Mouse (Mus musculus) testis, adult 2 months (tissue): Measurements from ENCODE around the gene Htatip2. TPM values are rescaled to one million over a fixed set of nuclear protein-coding genes. Genes with fewer than 3 reads are reported as not detected.

ENCODE experiments used
- H3K27ac ChIP-seq: fragments of 200-500 bp; 2 replicates; pipeline ENCODE4 v1.5.1; 2012; ENCODE audit warnings: low read depth, low read length; ENCODE audit not compliant: control insufficient read depth, insufficient read depth
- H3K27me3 ChIP-seq: fragments of 200-500 bp; 2 replicates; pipeline ENCODE4 v1.6.1; 2012; ENCODE audit warnings: mild to moderate bottlenecking, low read length, moderate library complexity; ENCODE audit not compliant: control insufficient read depth, insufficient read depth
- H3K36me3 ChIP-seq: fragments of 200-500 bp; 2 replicates; pipeline ENCODE4 v1.6.1; 2012; ENCODE audit warnings: mild to moderate bottlenecking, low read length; ENCODE audit not compliant: control insufficient read depth, insufficient read depth
- H3K4me1 ChIP-seq: fragments of 200-500 bp; 2 replicates; pipeline ENCODE4 v1.6.1; 2012; ENCODE audit warnings: low read length; ENCODE audit not compliant: control insufficient read depth, insufficient read depth
- H3K4me3 ChIP-seq: fragments of 200-500 bp; 2 replicates; pipeline ENCODE4 v1.5.1; 2012; ENCODE audit warnings: low read depth, mild to moderate bottlenecking, low read length, moderate library complexity, mixed read lengths; ENCODE audit not compliant: control insufficient read depth
- CTCF ChIP-seq: fragments of 200-500 bp; IDR thresholded peaks from 2 replicates; pipeline ENCODE4 v1.5.1; 2012; ENCODE audit warnings: low read depth, mild to moderate bottlenecking, inconsistent platforms, low read length, moderate library complexity; ENCODE audit not compliant: control insufficient read depth, insufficient read depth, insufficient replicate concordance
- POLR2A ChIP-seq: fragments of 200-500 bp; IDR thresholded peaks from 2 replicates; pipeline ENCODE4 v1.6.1; 2012; ENCODE audit warnings: low read depth, mild to moderate bottlenecking, inconsistent platforms, low read length, moderate library complexity; ENCODE audit not compliant: control insufficient read depth
- polyA plus RNA-seq: library from polyadenylated mRNA; depleted of rRNA; stranded (reverse); fragments of >200 nt; gene quantifications from 2 replicates; pipeline ENCODE4 v1.2.3, GENCODE M21; 2012

Htatip2 gene
- polyA plus RNA-seq, 1 experiment, result 29.0 TPM

GRCm38 (mm10) chr7:49794304-49794703 lies 35.4 kb downstream of the Htatip2 start:
- TF ChIP-seq POLR2A, result no peak
- Histone ChIP-seq H3K4me3 (no peak overlapping the region), H3K4me1 (no peaks in the 10 kb centered on the region), H3K27me3 (no peaks in the 10 kb centered on the region), H3K27ac (no peak overlapping the region), H3K36me3 (no peaks in the 10 kb centered on the region)

DNA sequence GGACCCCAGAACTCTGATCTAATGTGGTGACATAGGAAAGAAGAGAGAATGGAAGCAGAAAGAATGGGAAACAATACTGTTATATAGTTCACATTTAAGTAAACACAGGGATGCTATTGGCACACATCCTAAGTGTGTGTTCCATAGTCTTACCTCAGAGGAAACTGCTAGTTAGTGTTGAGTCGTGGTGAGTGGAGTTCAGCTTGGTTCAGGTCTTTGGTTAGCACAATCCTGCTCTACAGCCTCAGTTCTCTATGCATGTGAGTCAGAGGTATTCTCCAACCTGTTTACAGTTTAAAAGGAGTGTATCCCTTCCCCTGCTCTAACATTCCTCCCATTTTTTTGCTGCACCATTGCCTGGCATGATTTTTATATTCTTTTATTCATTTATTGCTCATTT lies 38.3 kb downstream of the Htatip2 start:
- TF ChIP-seq POLR2A, result no peak
- no peak for TF ChIP-seq CTCF
- Histone ChIP-seq H3K36me3 (no peaks in the 10 kb centered on the region), H3K4me3 (no peak overlapping the region)

DNA sequence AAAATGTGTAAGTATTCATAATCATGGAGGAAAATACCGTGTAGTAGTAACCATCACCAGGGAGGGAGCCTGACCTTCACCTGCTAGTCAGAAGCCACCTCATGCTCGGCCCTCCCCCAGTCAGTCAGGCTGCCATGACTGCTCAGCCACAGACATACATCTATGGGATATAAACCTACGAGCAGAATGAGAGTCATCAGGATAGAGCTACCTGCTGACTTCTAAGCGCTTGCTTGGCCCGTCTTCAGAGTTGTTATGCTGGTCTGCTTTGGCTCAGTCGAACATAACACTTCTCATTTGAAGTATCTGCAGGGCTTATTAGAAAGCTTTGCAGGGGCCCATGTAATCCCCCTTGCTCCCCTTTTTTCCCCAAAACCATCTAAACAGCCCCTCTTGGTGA lies 44.6 kb downstream of the Htatip2 start:
- Histone ChIP-seq H3K4me3 (no peak overlapping the region), H3K36me3 (no peaks in the 10 kb centered on the region), H3K27ac (no peak overlapping the region), H3K4me1 (no peaks in the 10 kb centered on the region), H3K27me3 (no peaks in the 10 kb centered on the region)
- TF ChIP-seq POLR2A, result no peak
- no peak for TF ChIP-seq CTCF

More for the DNA sequence above, 38.3 kb downstream of the Htatip2 start:
- Histone ChIP-seq H3K4me1 (no peaks in the 10 kb centered on the region), H3K27ac (no peak overlapping the region), H3K27me3 (no peaks in the 10 kb centered on the region)

- no peaks in the 10 kb centered on the region for H3K4me1 ChIP-seq
- H3K36me3 ChIP-seq, result no peaks in the 10 kb centered on the region
- H3K4me3 ChIP-seq, result no peak overlapping the region
Measured at GRCm38 (mm10) chr7:49804638-49805165, 45.8 kb downstream of the Htatip2 start.

DNA sequence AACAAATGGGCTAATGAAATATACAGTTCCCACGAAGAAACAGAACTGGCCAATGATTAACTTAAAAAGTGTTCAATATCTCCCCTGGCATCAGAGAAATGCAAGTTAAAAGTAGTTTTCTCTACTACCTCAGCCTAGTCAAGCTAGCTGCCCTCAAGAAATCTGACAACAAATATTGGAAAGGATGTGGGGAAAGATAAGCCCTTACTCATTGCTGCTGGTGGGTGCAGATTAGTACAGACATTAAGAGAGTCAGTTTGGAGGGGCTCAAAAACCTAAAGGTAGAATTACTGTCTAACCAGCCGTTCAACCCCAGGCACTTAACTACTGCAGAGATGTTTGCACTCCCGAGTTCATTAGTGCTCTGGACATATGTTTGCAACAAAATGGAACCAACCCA lies 46.7 kb downstream of the Htatip2 start:
- Histone ChIP-seq H3K27me3 (no peaks in the 10 kb centered on the region), H3K36me3 (no peaks in the 10 kb centered on the region), H3K27ac (no peak overlapping the region), H3K4me1 (no peaks in the 10 kb centered on the region), H3K4me3 (no peak overlapping the region)
- TF ChIP-seq POLR2A, result no peak
- TF ChIP-seq CTCF, result no peak

More at GRCm38 (mm10) chr7:49804638-49805165, 45.8 kb downstream of the Htatip2 start:
- TF ChIP-seq POLR2A (no peak), CTCF (no peak)
- no peak overlapping the region for H3K27ac ChIP-seq
- H3K27me3 ChIP-seq, result no peaks in the 10 kb centered on the region

GRCm38 (mm10) chr7:49807093-49807682 lies 48.3 kb downstream of the Htatip2 start:
- Histone ChIP-seq H3K4me1 (no peaks in the 10 kb centered on the region), H3K27ac (no peak overlapping the region), H3K27me3 (no peaks in the 10 kb centered on the region), H3K4me3 (no peak overlapping the region), H3K36me3 (no peaks in the 10 kb centered on the region)
- TF ChIP-seq CTCF (no peak), POLR2A (no peak)

DNA sequence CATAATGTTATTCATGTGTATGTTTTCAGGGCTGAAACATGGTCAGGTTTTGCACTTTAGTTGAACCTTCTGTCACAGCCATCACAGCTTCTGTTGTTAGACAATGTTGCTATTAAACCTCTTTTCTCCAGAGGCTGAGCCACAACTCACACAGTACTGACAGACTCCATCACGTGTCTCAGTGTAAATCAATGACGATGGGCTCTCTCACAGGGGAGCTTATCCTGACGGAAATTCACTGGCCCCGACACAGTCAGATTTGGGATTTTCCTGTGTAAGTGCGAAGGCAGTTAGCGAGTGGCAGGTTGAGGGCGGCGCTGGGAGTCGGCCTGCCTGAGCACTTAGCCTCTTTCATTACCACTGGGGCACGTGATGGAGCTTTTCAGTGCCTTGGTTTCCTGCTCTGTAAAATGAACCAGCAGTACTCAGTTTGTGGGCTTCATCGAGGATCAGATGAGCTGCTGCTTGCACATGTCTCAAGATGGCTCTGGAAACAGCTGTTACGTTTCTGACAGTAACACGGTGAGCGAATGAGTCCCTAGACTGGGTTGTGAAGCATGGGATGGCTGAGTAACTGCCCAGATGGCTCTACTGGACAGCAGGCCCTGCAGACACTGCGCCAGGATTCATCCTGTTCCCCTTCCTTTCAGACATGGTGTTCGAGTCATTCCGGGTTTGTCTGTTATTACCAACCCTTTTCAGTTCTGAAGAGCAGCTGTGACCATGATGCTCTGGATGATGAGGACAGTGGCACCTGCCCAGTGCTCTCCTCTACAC lies 49.1 kb downstream of the Htatip2 start:
- Histone ChIP-seq H3K36me3 (no peaks in the 10 kb centered on the region), H3K27ac (no peak overlapping the region), H3K27me3 (no peaks in the 10 kb centered on the region), H3K4me1 (no peaks in the 10 kb centered on the region), H3K4me3 (no peak overlapping the region)
- TF ChIP-seq POLR2A (no peak), CTCF (no peak)
